Mouse (Mus musculus) embryonic facial prominence, embryonic 10.5 days (tissue): ENCODE measurements around the gene Als2cr12. TPM values are rescaled to one million over a fixed set of nuclear protein-coding genes. Genes with fewer than 3 reads are reported as not detected.
"Not testable (repeated sequence)": the region's sequence is repeated elsewhere in the genome, so short reads cannot be mapped to it uniquely, and the experiment has no call there.

Source experiments
- DNase-seq: peaks from one replicate; pipeline ENCODE4 v3.0.0-alpha.2; 2017; ENCODE audit warnings: low spot score
- H3K27ac ChIP-seq: fragments of 300-500 bp; sonication (generic); replicated peaks from 2 replicates; pipeline ENCODE4 v1.5.1; 2016; ENCODE audit warnings: mild to moderate bottlenecking
- H3K27me3 ChIP-seq: fragments of 300-500 bp; sonication (generic); replicated peaks from 2 replicates; pipeline ENCODE4 v1.6.1; 2016; ENCODE audit warnings: low read depth, mild to moderate bottlenecking; ENCODE audit not compliant: poor library complexity, severe bottlenecking
- H3K36me3 ChIP-seq: fragments of 300-500 bp; sonication (generic); replicated peaks from 2 replicates; pipeline ENCODE4 v1.6.1; 2016; ENCODE audit warnings: mild to moderate bottlenecking, moderate library complexity
- H3K4me1 ChIP-seq: fragments of 300-500 bp; sonication (generic); 2 replicates; pipeline ENCODE4 v1.6.1; 2016
- H3K4me3 ChIP-seq: fragments of 300-500 bp; sonication (generic); 2 replicates; pipeline ENCODE4 v1.5.1; 2016; ENCODE audit warnings: mild to moderate bottlenecking, moderate library complexity
- H3K9me3 ChIP-seq: fragments of 300-500 bp; sonication (generic); 2 replicates; pipeline ENCODE4 v1.6.1; 2016; ENCODE audit warnings: mild to moderate bottlenecking
- WGBS: fragments of 180-500 bp; shearing (Covaris S2); methylation state at CpG from one replicate; pipeline ENCODE4 v1.1.7; 2016; 5-methylcytosine and 5-hydroxymethylcytosine counted together
- polyA plus RNA-seq: library from polyadenylated mRNA; unstranded; fragments of >200 nt; fragmentation: Nextera tagmentation; extraction: Ambion mirVana; gene quantifications from 2 replicates; pipeline ENCODE4 v1.2.1, GENCODE M21; 2016

Gene Als2cr12
- polyA plus RNA-seq, 1 experiment from 2014 or later: not detected

GRCm38 (mm10) chr1:58662671-58663070 is 33.1 kb downstream of the Als2cr12 start:
- not testable (repeated sequence) for H3K27me3 ChIP-seq, DNase-seq, H3K4me3 ChIP-seq, H3K27ac ChIP-seq, H3K4me1 ChIP-seq, H3K36me3 ChIP-seq, H3K9me3 ChIP-seq
- WGBS: 95% methylated on average over 5 of the region's 5 CpGs

GRCm38 (mm10) chr1:58652480-58653403 is 43.0 kb downstream of the Als2cr12 start:
- H3K4me3 ChIP-seq: peak overlapping the region; percentile 68
- peaks cover 5% of the 10 kb centered on the region; the same call in 1 of the 2 replicates for H3K4me1 ChIP-seq
- H3K27me3 ChIP-seq: 0 out of 2 replicates have a peak, but pooled peaks cover 9% of the 10 kb centered on the region
- DNase-seq: peak; percentile 70
- peak overlapping the region; percentile 85 for H3K27ac ChIP-seq
- no peaks in the 10 kb centered on the region for H3K36me3 ChIP-seq
- no peaks in the 10 kb centered on the region for H3K9me3 ChIP-seq
- 2% methylated on average over 37 of the region's 37 CpGs for WGBS

GRCm38 (mm10) chr1:58651571-58652456 is 44.0 kb downstream of the Als2cr12 start:
- not testable (repeated sequence) for DNase-seq, H3K4me1 ChIP-seq, H3K27me3 ChIP-seq, H3K36me3 ChIP-seq, H3K27ac ChIP-seq, H3K9me3 ChIP-seq
- H3K4me3 ChIP-seq: peak overlapping the region; percentile 68
- 86% methylated on average over 17 of the region's 17 CpGs for WGBS

GRCm38 (mm10) chr1:58628847-58629246 is 66.9 kb downstream of the Als2cr12 start:
- not testable (repeated sequence) for H3K4me1 ChIP-seq, DNase-seq, H3K27ac ChIP-seq, H3K9me3 ChIP-seq, H3K36me3 ChIP-seq, H3K27me3 ChIP-seq, H3K4me3 ChIP-seq
- WGBS: 86% methylated on average over 2 of the region's 2 CpGs

GRCm38 (mm10) chr1:58621996-58622748 is 73.6 kb downstream of the Als2cr12 start:
- WGBS: 67% methylated on average over 7 of the region's 7 CpGs

GRCm38 (mm10) chr1:58621251-58621650 is 74.5 kb downstream of the Als2cr12 start:
- no peaks in the 10 kb centered on the region for H3K27me3 ChIP-seq
- no peaks in the 10 kb centered on the region for H3K9me3 ChIP-seq
- no peaks in the 10 kb centered on the region for H3K36me3 ChIP-seq
- 82% methylated on average over 3 of the region's 3 CpGs for WGBS
- peaks cover 7% of the 10 kb centered on the region; the same call in 1 of the 2 replicates for H3K4me1 ChIP-seq
- H3K27ac ChIP-seq: no peak overlapping the region
- DNase-seq: no peak
- H3K4me3 ChIP-seq: no peak overlapping the region

More at GRCm38 (mm10) chr1:58621996-58622748, 73.6 kb downstream of the Als2cr12 start:
- Histone ChIP-seq H3K4me3 (no peak overlapping the region), H3K27ac (no peak overlapping the region), H3K27me3 (no peaks in the 10 kb centered on the region), H3K36me3 (no peaks in the 10 kb centered on the region), H3K9me3 (no peaks in the 10 kb centered on the region), H3K4me1 (peaks cover 7% of the 10 kb centered on the region; the same call in 1 of the 2 replicates)
- DNase-seq: peak; percentile 13

GRCm38 (mm10) chr1:58618766-58619165 is 77.0 kb downstream of the Als2cr12 start:
- H3K4me3 ChIP-seq: no peak overlapping the region
- no peak for DNase-seq
- H3K9me3 ChIP-seq: no peaks in the 10 kb centered on the region
- H3K27ac ChIP-seq: no peak overlapping the region
- H3K4me1 ChIP-seq: peaks cover 7% of the 10 kb centered on the region; the same call in 1 of the 2 replicates
- no peaks in the 10 kb centered on the region for H3K36me3 ChIP-seq
- H3K27me3 ChIP-seq: no peaks in the 10 kb centered on the region
- 92% methylated on average over 2 of the region's 2 CpGs for WGBS

- H3K9me3 ChIP-seq: no peaks in the 10 kb centered on the region
- no peaks in the 10 kb centered on the region for H3K27me3 ChIP-seq
- WGBS: 80% methylated on average over 6 of the region's 6 CpGs
- H3K36me3 ChIP-seq: no peaks in the 10 kb centered on the region
- H3K27ac ChIP-seq: no peak overlapping the region
- no peak for DNase-seq
- peaks cover 7% of the 10 kb centered on the region; the same call in 1 of the 2 replicates for H3K4me1 ChIP-seq
- no peak overlapping the region for H3K4me3 ChIP-seq
These were observed 77.7 kb downstream of the Als2cr12 start for GRCm38 (mm10) chr1:58617978-58618668.

- Histone ChIP-seq H3K27ac (no peak overlapping the region), H3K9me3 (no peaks in the 10 kb centered on the region), H3K27me3 (no peaks in the 10 kb centered on the region), H3K36me3 (no peaks in the 10 kb centered on the region), H3K4me3 (no peak overlapping the region), H3K4me1 (peaks cover 7% of the 10 kb centered on the region; the same call in 1 of the 2 replicates)
- DNase-seq: no peak
- WGBS: 76% methylated on average over 5 of the region's 5 CpGs
These were observed 78.7 kb downstream of the Als2cr12 start for GRCm38 (mm10) chr1:58617076-58617475.

GRCm38 (mm10) chr1:58616176-58616575 is 79.6 kb downstream of the Als2cr12 start:
- H3K36me3 ChIP-seq: no peaks in the 10 kb centered on the region
- WGBS: 72% methylated on average over 3 of the region's 3 CpGs
- H3K4me1 ChIP-seq: no peaks in the 10 kb centered on the region
- no peaks in the 10 kb centered on the region for H3K9me3 ChIP-seq
- no peak overlapping the region for H3K4me3 ChIP-seq
- no peaks in the 10 kb centered on the region for H3K27me3 ChIP-seq
- H3K27ac ChIP-seq: no peak overlapping the region
- no peak for DNase-seq

- no peak for DNase-seq
- H3K4me1 ChIP-seq: no peaks in the 10 kb centered on the region
- no peaks in the 10 kb centered on the region for H3K27me3 ChIP-seq
- H3K27ac ChIP-seq: no peak overlapping the region
- H3K9me3 ChIP-seq: no peaks in the 10 kb centered on the region
- WGBS: 89% methylated on average over 4 of the region's 4 CpGs
- no peaks in the 10 kb centered on the region for H3K36me3 ChIP-seq
- H3K4me3 ChIP-seq: no peak overlapping the region
These were observed 80.6 kb downstream of the Als2cr12 start for GRCm38 (mm10) chr1:58615146-58615545.
